Mouse (Mus musculus) embryo, embryonic 11.5 days (tissue): ENCODE results near the gene Cd83.

Experiments
- DNase-seq: peaks from one replicate; pipeline ENCODE4 v3.0.0-alpha.2; 2012; ENCODE audit warnings: low read depth, low spot score

Cd83 gene

DNA sequence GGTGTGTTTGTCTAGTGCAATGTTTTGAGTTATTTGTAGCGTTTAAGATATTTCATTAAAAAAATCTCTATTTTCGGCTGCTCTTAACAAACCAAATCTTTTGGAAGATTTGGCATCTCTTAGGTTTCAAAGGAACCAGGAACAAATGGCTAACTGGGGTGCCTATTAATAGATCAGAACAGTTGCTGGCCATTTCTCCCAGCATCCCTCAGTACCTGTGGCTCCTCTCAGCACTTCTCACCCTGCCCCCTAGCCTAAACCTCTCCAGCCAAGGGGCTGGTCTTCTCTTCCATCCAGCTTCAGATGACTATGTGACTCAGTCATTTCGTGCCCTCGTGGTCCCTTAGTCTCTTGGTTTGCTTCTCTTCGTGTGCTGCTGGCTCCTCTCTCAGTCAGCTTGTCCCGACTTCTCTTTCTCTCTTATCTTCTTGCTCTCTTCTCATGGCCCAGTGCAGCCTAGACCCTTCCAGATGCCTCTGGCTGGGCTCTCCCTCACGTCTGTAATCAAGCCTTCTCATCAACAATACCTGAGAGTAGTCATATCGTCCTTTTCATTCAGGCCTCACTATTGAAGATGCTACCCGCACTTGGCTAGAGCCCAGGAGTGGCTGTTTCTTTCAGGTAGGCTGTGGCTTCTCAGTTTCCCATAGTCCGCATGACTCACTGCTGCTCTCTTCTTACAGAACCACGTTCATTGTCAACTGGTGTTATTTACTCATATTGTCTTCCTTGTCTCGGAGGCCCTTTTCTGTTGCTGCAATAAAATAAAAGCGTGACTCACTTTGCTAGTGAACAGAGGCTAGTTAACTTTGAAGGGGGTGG lies 9.8 kb upstream of the Cd83 start:
- DNase-seq: no peak

DNA sequence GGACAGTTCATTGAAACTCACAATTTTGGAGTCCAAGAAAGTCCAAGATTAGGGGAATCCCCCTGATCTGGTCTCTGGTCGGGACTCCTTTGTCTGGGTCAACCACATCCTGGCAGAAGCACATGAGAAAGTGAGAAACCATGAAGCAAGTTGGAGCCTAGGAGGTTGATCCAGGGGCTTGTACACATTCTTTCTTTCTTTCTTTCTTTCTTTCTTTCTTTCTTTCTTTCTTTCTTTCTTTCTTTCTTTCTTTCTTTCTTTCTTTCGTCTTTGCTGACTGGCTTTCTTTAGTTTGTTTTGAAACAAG lies 9.2 kb upstream of the Cd83 start:
- no peak for DNase-seq

- no peak for DNase-seq
Measured at GRCm38 (mm10) chr13:43777321-43778002, 7.1 kb upstream of the Cd83 start.

DNA sequence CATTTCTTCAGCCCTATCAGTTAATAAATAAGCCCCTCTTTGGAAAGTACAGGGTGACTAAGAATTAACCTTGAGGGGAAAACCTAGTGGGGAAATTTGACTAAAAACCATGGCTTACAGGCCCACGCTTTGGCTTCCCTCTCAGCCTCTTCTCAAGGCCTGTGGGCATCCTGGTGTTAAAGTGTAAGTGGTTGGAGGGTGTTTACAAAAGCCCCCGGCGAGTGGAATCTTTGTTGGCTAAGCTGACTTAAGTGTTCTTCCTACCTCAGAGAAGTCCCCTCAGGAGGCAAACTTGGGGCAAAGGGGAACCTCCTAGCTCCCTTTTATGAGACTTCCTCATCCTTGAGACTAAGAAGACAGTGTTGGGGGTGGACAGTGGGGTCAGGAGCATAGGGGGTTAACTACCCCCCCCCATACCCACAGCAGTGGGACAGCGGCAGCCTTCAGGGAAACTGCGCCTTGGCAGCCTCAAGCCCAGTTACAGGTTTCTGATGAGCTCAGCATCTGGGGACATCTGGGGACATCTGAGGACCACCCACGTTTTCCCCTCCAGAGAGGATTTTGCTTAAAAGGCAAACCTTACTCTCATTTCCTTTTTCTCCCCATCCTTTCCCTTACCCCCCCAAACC lies 6.4 kb upstream of the Cd83 start:
- DNase-seq: no peak

- no peak for DNase-seq
Measured at GRCm38 (mm10) chr13:43778971-43779370, 5.6 kb upstream of the Cd83 start.

DNA sequence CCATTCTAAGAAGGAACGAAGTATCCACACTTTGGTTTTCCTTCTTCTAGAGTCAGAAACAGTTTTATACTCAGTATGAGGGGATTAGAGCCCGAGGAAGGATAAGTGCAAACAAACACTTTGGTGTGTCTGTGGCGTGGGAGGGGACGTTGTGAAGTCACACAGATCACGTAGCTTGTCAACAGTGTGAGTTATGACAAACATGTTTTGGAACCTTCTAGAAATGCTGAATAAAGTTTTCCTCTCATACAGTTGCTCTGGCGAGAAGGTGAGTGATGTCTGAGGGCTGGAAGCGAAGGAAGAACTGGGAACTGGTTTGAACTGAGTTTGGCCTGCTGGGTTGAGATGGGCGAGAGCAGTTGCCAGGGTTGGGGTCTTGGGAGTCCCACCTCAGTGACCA lies 4.5 kb upstream of the Cd83 start:
- DNase-seq: no peak

DNA sequence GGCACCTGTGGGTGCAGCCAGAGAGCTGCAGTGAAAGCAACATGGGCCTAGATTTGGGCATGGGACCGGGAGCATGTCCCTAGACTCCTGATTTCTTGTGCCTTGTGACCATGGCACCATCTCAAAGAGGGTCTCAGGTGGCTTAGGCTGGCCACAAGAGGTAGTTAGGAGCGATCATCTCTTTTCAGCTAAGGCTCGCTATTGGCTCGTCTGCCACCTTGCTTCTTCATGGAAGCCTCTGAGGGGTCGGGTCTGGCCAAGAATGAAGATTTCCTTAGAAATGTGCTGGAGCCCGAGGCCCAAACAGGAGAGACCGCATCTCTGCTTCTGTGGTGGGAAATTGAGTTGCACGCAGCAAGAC lies 1.1 kb downstream of the Cd83 start:
- DNase-seq: no peak

- no peak for DNase-seq
Measured at GRCm38 (mm10) chr13:43786171-43786795, 1.7 kb downstream of the Cd83 start.

DNA sequence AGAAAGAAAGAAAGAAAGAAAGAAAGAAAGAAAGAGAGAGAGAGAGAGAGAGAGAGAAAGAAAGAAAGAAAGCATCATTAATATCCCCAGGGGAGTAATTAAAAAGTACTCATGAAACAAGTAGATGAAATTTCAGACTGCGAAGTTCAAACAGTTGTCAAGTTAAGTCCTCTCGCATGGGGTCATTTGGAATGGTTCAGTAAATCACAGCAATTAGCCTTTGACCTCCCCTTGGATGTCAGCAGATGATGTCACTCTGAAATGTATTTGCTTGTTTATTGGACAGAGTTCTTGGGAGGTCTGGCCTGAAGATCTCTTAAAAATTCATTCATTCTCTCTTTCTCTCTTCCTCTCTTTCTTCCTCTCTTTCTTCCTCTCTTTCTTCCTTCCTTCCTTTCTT lies 2.7 kb downstream of the Cd83 start:
- DNase-seq: no peak

DNA sequence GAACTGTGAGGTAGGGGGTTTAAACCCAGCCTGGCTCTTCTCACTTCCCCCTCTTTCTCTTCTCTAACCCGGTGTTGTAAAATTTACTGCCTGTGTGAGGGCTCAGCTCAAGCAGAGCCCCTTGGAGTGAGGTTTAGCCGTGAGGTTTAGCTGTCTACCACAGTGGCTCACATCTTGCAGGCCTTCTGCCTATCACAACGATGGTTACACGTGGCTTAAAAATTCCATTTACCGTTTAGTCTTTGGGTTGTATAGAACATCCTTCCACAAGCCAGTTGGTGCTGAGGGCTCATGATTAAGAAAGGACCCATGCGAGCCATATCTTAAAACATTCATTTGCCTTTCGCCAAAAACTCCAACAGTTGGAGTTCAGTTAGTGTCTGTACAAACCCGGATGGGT lies 3.5 kb downstream of the Cd83 start:
- no peak for DNase-seq

DNA sequence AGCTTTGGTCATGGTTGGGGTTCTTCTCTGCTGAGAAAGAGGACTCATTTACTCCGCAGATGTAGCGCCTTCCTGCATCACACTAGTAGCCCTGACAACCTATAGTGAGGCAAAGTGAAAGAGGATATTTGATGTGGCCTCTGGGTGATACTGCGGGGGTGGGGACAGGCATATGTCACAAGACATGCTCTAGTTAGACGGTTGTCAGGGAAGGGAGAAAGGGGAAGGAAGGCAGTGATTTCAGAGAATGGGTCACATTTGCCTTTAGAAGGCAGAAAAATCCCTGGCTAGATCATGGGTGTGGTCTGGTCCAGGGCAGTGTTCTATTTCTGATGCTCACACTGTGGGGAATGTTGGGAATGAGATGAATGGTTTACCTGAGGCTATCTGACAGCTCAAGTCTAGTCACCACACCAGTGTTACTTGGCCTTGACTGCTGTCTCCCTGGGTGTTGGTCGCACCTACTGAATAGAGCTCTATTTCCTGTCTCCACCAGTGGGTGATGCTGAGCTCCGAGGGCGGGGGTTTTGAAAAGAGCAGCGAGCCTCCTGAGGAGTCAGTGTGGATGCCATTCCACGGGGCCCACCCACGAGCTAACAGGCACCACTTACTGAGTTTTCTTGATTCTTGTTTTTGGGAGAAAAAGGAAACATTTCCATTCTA lies 4.5 kb downstream of the Cd83 start:
- DNase-seq: no peak

DNA sequence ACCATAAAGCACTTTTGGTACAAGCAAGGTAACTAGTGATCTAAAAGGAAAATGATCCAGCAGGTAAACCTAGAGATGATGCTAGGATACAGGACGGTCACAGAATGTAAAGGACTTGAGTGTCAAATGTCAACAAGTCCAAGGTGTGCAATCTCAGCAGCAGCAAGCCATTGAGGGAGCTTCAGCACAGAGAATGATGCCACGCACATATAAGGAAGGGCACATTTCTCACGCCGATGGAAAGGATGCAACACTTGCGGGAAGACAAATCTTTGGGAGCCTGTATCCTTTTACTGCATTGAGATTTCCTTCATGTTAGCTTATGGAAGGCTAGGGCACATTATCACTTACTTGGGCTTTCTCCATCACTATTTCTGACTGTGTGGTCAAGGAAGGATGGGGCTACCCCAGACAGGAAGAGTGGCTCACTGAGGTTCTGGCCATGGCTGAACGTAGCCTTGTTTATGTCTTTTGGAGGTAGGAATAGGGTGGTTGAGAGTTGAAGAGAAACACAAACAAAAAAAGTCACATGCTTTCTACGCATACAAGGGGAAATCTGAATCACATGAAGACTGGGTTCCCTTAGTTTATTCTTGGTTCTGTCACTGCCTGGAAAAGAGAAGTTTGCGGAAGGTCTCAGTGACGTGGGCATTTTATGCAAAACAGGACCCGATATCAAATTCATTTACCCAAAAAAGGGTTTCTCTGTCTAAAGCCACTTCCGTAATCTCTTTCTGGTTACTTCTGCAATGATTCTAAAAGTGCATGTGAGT lies 5.8 kb downstream of the Cd83 start:
- DNase-seq: no peak

- DNase-seq: no peak
Measured at GRCm38 (mm10) chr13:43795334-43795733, 10.8 kb downstream of the Cd83 start.

DNA sequence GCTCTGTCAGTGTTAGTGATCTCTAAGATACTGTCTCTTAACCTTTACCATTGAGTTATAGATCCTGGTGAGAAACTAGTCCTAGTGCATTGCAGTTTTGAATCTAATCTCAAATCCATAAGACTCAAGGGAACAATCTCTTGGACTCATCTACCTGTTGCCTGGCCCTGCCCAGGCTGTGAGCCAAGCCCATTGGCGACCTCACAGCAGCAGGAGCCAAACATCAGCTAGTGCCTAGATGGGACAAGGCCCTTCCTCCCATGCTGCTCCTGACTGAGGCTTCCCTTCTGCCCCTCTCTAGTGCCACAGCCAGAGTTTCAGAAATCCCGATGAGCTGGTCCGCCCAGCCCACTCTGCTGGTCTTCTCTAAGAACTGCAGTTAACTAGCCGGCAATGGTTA lies 14.1 kb downstream of the Cd83 start:
- DNase-seq: no peak

- DNase-seq: no peak
Measured at GRCm38 (mm10) chr13:43800136-43800535, 15.6 kb downstream of the Cd83 start.

DNA sequence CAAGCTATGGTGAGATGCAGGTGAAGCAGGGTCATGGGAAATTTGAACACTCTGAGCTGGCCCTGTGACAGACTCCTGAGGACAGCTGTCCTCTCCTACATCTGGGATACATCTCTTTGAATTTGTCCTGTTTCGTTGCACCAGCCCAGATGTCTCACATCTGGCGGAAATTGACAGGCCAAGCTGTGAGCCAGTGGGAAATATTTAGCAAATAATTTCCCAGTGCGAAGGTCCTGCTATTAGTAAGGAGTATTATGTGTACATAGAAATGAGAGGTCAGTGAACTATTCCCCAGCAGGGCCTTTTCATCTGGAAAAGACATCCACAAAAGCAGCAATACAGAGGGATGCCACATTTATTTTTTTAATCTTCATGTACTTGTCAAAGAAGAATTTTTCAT lies 17.4 kb downstream of the Cd83 start:
- DNase-seq: no peak

DNA sequence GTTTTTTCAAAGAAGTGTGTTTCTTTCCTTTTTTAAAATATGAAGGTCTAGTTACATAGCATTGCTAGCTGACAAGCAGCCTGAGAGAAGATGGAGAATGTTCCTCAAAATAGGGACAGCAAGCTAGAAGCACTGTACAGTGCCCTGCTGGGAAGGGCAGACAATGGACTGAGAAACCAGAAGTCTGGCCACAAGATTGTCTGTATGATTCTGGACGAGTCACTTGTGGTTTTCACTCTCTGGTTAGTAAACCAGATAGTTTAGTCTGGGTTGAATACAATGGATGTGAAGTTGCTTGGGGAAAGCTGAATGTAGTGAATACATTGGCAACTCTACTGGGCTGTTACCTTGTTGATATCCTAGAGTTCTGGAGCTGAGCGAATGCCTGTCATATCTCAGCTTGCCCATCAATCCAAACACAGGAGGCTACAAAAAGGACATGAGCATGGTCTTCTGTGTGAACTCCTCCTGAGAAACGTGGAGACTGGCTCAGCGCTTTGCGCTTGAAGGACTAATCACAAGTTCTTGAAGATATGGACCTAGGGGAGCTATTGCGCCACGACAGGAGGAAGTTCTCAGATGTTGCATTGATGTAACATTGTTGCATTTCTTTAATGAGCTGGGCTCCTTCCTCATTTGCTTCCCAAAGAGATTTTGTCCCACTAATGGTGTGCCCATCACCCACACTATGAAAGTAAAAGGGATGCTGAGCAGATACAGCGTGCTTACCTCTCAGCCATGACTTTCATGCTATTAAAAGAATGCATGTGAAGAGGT lies 18.0 kb downstream of the Cd83 start:
- no peak for DNase-seq

GRCm38 (mm10) chr13:43804648-43805047 lies 20.1 kb downstream of the Cd83 start:
- no peak for DNase-seq

GRCm38 (mm10) chr13:43805159-43805758 lies 20.7 kb downstream of the Cd83 start:
- no peak for DNase-seq
